Mouse (Mus musculus): ENCODE measurements around the gene Phrf1. TPM values are rescaled to one million over a fixed set of nuclear protein-coding genes. Genes with fewer than 3 reads are reported as not detected.
"Not testable (repeated sequence)": the region's sequence is repeated elsewhere in the genome, so short reads cannot be mapped to it uniquely, and the experiment has no call there.

The Phrf1 gene
- polyA plus RNA-seq, 1 experiment, result 22.5 TPM

DNA sequence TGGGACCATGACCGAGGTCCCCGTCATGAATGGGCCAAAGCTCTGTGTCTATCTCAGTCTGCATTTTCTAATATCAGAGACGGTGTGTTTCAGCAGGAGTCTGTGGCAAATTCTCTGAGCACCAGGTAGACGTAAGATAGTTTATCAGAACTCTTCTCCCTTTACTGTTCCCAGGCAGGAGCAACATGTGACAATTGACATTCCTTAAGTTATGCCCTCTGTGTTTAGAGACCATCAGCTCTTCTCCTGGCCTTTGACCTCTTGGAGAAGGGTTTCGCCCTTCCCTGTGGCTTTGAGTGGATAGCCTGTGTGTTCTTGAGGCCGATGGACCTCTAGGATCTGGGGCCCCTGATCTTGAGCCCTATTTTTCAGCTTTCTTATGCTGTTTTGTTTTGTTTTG is 1.1 kb downstream of the Phrf1 start:
- WGBS, result 37% methylated on average over 6 of the region's 6 CpGs
- Histone ChIP-seq H3K4me3 (replicated peaks; ENCODE audit: extremely low read depth, low read depth, low read length) (peak overlapping the region; percentile 70), H3K4me1 (ENCODE audit: control insufficient read depth, insufficient read depth, low read length) (peaks cover 8% of the 10 kb centered on the region)
- DNase-seq, result no peak
- TF ChIP-seq CTCF (IDR thresholded peaks at IDR 0.05; ENCODE audit: insufficient read depth, low read length) (no peak), POLR2A (IDR thresholded peaks at IDR 0.05; ENCODE audit: borderline replicate concordance, extremely low read depth, low read depth, low read length) (no peak)

DNA sequence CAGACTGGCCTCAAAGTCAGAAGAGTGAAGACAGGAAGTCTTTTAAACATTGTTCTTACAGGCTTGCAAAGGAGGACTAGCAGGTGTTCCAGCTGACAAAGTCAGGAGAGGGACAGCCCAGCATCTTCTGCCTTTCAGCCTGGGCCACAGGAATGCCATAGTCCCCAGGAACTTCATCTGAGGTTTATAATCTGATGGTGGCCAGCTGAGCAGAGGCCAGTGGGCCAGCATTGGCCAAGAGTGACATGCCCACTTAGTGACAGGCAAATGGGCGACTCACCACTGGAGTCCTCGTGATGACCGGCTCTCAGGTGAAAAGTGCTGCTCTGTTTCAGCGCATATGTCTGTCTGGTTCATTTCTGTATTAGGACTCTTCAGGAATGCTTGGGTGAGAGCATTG is 2.0 kb downstream of the Phrf1 start:
- H3K4me1 ChIP-seq (ENCODE audit: control insufficient read depth, insufficient read depth, low read length), result peaks cover 8% of the 10 kb centered on the region
- WGBS, result 90% methylated on average over 4 of the region's 4 CpGs
- H3K4me3 ChIP-seq (replicated peaks; ENCODE audit: extremely low read depth, low read depth, low read length), result no peak overlapping the region
- TF ChIP-seq CTCF (IDR thresholded peaks at IDR 0.05; ENCODE audit: insufficient read depth, low read length) (no peak), POLR2A (IDR thresholded peaks at IDR 0.05; ENCODE audit: borderline replicate concordance, extremely low read depth, low read depth, low read length) (no peak)
- DNase-seq, result no peak

DNA sequence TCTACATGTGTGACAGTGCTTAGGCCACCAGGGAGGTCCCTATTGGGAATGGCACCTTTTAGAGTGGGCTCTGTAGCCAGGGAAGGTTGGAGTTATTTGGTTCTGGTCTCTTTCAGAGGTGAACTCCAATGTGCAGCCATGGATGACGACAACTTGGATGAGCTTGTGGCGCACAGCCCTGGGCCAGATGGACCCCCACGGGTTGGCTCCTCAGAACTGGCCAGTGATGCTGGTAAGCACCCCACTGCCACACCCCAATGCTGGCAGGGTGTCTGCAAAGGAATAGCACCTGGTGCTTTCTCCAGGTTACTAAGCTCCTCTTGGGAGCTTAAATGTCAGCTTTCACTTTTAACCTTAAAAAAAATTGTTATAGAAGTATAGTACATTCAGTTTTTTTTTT is 2.5 kb downstream of the Phrf1 start:
- no peak overlapping the region for H3K4me3 ChIP-seq (replicated peaks; ENCODE audit: extremely low read depth, low read depth, low read length)

DNA sequence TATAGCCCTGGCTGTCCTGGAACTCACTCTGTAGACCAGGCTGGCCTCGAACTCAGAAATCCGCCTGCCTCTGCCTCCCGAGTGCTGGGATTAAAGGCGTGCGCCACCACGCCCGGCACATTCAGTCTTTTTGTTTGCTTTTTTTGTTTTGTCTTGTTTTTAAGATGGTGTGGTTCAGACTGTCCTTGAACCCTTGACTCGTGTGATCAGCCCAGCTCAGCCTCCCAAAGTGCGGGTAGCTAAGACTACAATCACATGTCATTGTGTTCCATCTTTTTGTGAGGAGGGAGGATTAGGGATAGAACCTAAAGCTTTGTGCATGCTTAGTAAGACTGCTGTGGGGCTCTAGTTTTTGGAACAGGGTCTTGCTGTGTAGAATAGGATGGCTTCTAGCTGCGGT is 3.0 kb downstream of the Phrf1 start:
- DNase-seq, result no peak
- WGBS, result 91% methylated on average over 8 of the region's 10 CpGs
- Histone ChIP-seq H3K4me3 (replicated peaks; ENCODE audit: extremely low read depth, low read depth, low read length) (no peak overlapping the region), H3K4me1 (ENCODE audit: control insufficient read depth, insufficient read depth, low read length) (peaks cover 8% of the 10 kb centered on the region)
- TF ChIP-seq POLR2A (IDR thresholded peaks at IDR 0.05; ENCODE audit: borderline replicate concordance, extremely low read depth, low read depth, low read length), result no peak
- no peak for TF ChIP-seq CTCF (IDR thresholded peaks at IDR 0.05; ENCODE audit: insufficient read depth, low read length)

More for the DNA sequence above, 2.5 kb downstream of the Phrf1 start:
- TF ChIP-seq CTCF (IDR thresholded peaks at IDR 0.05; ENCODE audit: insufficient read depth, low read length), result no peak
- TF ChIP-seq POLR2A (IDR thresholded peaks at IDR 0.05; ENCODE audit: borderline replicate concordance, extremely low read depth, low read depth, low read length), result no peak
- WGBS, result 88% methylated on average over 3 of the region's 3 CpGs
- H3K4me1 ChIP-seq (ENCODE audit: control insufficient read depth, insufficient read depth, low read length), result peaks cover 8% of the 10 kb centered on the region
- no peak for DNase-seq

DNA sequence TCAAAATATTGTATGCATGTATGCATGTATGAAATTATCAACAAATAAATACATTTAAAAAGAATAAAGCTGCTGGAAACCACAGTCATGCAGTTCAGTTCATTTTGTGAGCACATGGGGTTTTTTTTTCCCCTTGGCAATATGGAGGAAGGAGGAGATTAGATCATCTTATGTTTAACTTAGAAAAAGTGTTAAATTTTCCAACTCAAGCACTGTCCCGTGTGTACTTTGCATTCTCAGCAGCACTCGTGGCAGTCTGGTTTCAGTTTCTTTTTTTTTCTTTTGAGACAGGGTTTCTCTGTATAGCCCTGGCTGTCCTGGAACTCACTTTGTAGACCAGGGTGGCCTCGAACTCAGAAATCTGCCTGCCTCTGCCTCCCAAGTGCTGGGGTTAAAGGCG is 21.9 kb downstream of the Phrf1 start:
- WGBS, result 63% methylated on average over 4 of the region's 4 CpGs
- not testable (repeated sequence) for H3K4me3 ChIP-seq (replicated peaks; ENCODE audit: extremely low read depth, low read depth, low read length); DNase-seq; H3K4me1 ChIP-seq (ENCODE audit: control insufficient read depth, insufficient read depth, low read length)

DNA sequence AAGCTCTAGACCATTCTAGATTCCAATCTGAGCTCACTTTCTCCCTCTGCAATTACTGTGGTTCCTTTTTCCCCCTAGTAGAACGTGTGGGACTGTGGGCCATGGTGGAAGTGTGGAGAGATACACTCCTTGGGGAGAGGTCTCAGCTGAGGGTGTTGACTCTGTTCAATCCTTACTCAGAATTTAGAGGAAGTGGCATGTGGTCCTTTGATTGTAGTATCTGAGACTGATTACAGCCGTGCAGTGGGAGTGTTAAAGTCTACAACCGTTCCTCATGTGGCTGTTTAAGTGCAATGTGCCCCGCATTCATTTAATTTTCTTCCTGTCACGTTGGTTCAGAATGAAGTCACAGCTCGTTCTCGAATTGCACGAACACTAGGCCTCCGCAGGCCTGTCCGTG is 27.6 kb downstream of the Phrf1 start:
- WGBS, result 92% methylated on average over 10 of the region's 10 CpGs
- no peak for TF ChIP-seq CTCF (IDR thresholded peaks at IDR 0.05; ENCODE audit: insufficient read depth, low read length)
- no peak for TF ChIP-seq POLR2A (IDR thresholded peaks at IDR 0.05; ENCODE audit: borderline replicate concordance, extremely low read depth, low read depth, low read length)
- no peak for DNase-seq
- H3K4me3 ChIP-seq (replicated peaks; ENCODE audit: extremely low read depth, low read depth, low read length), result no peak overlapping the region
- H3K4me1 ChIP-seq (ENCODE audit: control insufficient read depth, insufficient read depth, low read length), result no peaks in the 10 kb centered on the region

DNA sequence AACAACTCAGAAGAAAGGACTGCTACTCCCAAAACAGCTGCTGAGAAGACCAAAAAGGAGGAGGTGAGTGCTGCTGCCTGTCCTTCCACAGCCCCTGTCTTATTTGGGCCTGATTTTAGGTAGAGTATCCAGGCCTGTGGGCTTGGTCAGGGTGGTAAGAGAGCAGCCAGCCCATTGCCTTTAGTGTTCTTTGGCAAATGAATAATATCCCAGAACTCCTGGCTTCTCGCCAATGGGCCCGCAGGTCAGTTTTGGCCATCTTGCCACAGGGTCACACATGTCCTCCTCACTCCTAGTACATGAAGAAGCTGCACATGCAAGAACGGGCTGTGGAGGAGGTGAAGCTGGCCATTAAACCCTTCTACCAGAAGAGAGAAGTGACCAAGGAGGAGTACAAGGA is 32.9 kb downstream of the Phrf1 start:
- H3K4me3 ChIP-seq (replicated peaks; ENCODE audit: extremely low read depth, low read depth, low read length), result no peak overlapping the region
- peaks cover 6% of the 10 kb centered on the region for H3K4me1 ChIP-seq (ENCODE audit: control insufficient read depth, insufficient read depth, low read length)
- no peak for TF ChIP-seq POLR2A (IDR thresholded peaks at IDR 0.05; ENCODE audit: borderline replicate concordance, extremely low read depth, low read depth, low read length)
- no peak for TF ChIP-seq CTCF (IDR thresholded peaks at IDR 0.05; ENCODE audit: insufficient read depth, low read length)
- no peak for DNase-seq
- 85% methylated on average over 3 of the region's 3 CpGs for WGBS

DNA sequence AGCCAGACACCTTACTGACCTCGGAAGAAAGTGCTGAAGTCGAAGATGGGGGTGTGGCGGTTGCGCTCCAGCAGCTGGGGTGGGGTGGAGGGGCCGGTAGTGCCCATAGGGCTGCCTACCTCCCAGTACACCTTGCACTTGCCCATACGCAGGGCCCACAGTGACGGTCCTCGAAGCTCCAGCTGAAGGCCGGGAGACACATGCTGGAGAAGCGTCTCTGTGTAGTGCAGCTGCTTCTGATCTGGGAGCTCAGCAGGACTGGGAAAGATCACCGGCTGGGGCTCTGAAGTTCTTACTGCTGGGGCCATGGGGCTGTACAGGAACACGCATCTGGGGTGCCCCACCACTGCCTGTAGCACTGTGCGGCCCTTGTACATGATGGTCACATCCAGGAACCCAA is 35.1 kb downstream of the Phrf1 start:
- Histone ChIP-seq H3K4me3 (replicated peaks; ENCODE audit: extremely low read depth, low read depth, low read length) (no peak overlapping the region), H3K4me1 (ENCODE audit: control insufficient read depth, insufficient read depth, low read length) (peaks cover 7% of the 10 kb centered on the region)
- WGBS, result 87% methylated on average over 13 of the region's 13 CpGs
- TF ChIP-seq POLR2A (IDR thresholded peaks at IDR 0.05; ENCODE audit: borderline replicate concordance, extremely low read depth, low read depth, low read length) (no peak), CTCF (IDR thresholded peaks at IDR 0.05; ENCODE audit: insufficient read depth, low read length) (no peak)
- DNase-seq, result no peak

DNA sequence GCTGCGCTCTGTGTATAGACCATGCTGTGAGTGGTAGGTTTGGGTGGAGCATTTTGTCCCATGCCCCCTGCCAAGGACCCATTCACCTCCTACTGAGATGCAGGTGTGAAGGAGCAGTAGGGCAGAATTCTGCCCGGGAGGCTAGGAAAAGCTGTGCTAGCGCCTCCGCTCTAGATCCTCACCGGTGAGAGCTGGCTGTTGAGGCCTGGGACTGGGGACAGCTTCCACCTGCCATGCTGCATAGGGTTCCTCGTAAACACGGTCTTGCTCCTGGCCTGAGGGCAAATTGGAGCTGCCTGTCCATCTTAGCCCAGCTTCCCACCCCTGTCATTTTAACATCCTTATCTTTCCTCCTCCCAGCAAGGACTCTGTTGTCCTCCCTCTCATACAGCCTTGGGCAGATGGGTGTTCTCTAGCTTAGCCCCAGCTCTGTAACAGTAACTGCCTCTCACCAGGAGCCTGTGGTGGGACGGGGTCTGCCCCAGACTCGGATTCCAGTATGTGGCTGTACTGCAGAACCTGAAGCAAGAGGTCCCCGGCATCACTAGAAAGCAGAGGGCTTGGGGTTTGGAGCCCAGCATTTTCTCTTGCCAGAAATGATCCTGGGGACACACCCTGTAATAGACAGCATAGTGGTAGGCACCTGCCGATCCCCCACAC is 35.6 kb downstream of the Phrf1 start:
- no peak for DNase-seq
- Histone ChIP-seq H3K4me3 (replicated peaks; ENCODE audit: extremely low read depth, low read depth, low read length) (no peak overlapping the region), H3K4me1 (ENCODE audit: control insufficient read depth, insufficient read depth, low read length) (peaks cover 8% of the 10 kb centered on the region)
- TF ChIP-seq POLR2A (IDR thresholded peaks at IDR 0.05; ENCODE audit: borderline replicate concordance, extremely low read depth, low read depth, low read length) (no peak), CTCF (IDR thresholded peaks at IDR 0.05; ENCODE audit: insufficient read depth, low read length) (no peak)
- WGBS, result 73% methylated on average over 11 of the region's 11 CpGs

DNA sequence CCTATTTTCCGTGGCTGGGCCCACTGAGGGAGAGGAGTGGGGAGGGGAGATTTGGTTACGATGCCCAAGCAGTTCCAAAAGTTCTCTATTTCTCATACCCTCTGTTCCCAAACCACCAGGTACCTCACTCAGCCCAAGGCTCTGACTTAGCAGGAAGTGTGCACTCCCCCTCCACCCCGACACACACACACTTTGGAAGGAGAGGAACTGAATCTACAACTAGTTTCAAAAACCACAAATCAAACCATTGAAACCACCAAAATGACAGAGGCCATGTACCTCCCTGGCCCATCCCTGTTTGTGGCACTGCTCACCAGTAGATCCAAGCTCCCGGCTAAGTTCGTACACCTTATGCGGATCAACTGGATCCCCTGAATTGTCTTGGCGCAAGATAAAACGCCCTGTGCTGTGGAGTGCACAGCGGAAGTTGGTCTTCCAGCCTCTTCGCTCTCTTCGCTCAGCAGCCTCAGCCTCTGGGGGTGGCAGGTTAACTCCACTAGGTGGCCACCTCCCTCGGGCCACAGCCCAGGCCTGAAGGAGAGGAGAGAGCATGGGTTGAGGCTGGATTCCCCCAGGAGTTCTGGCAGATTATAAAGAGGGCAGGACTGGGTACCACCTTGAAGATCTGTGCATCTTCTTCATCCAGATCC is 36.3 kb downstream of the Phrf1 start:
- Histone ChIP-seq H3K4me3 (replicated peaks; ENCODE audit: extremely low read depth, low read depth, low read length) (peak overlapping the region; percentile 23), H3K4me1 (ENCODE audit: control insufficient read depth, insufficient read depth, low read length) (peaks cover 8% of the 10 kb centered on the region)
- peak; percentile 25 for DNase-seq
- TF ChIP-seq POLR2A (IDR thresholded peaks at IDR 0.05; ENCODE audit: borderline replicate concordance, extremely low read depth, low read depth, low read length) (no peak), CTCF (IDR thresholded peaks at IDR 0.05; ENCODE audit: insufficient read depth, low read length) (peak; percentile 46)
- 21% methylated on average over 12 of the region's 12 CpGs for WGBS
